Mouse (Mus musculus): ENCODE measurements at regions not wholly inside any gene's neighbourhood (a gene's known extent, or its start where the extent isn't known, plus 50 kb on each side); places are given as distances from the start of the nearest gene placed in this dataset.

GRCm38 (mm10) chr5:101520935-101521655, 143.7 kb downstream of the Nkx6-1 start:
- Histone ChIP-seq H3K27ac (ENCODE audit: low read depth, low read length) (no peak overlapping the region), H3K4me3 (ENCODE audit: low read depth, low read length) (no peak overlapping the region), H3K27me3 (ENCODE audit: control insufficient read depth, insufficient read depth, low read length) (peaks cover 62% of the 10 kb centered on the region), H3K36me3 (ENCODE audit: control insufficient read depth, insufficient read depth, low read length) (no peaks in the 10 kb centered on the region), H3K4me1 (ENCODE audit: control insufficient read depth, insufficient read depth, low read length) (peaks cover 5% of the 10 kb centered on the region; the same call in 1 of the 2 replicates), H3K4me2 (ENCODE audit: low read depth, low read length) (no peak overlapping the region), H3K9ac (replicated peaks; ENCODE audit: low read depth, low read length) (no peak overlapping the region), H3K9me3 (ENCODE audit: control insufficient read depth, low read length) (no peaks in the 10 kb centered on the region)
- WGBS = 12% methylated on average over 9 of the region's 9 CpGs
- ATAC-seq (ENCODE audit: low read depth) = peak; percentile 57

- ATAC-seq (ENCODE audit: low read depth) = no peak
- no peak overlapping the region for H3K4me3 ChIP-seq (ENCODE audit: low read depth, low read length)
Measured at GRCm38 (mm10) chr5:101518791-101519547, 145.8 kb downstream of the Nkx6-1 start.

GRCm38 (mm10) chr5:101497698-101498048, 167.1 kb downstream of the Nkx6-1 start:
- peak; percentile 31; the same call in 1 of the 2 replicates for ATAC-seq (ENCODE audit: low read depth)
- Histone ChIP-seq H3K27ac (ENCODE audit: low read depth, low read length) (no peak overlapping the region), H3K9ac (replicated peaks; ENCODE audit: low read depth, low read length) (no peak overlapping the region), H3K36me3 (ENCODE audit: control insufficient read depth, insufficient read depth, low read length) (no peaks in the 10 kb centered on the region), H3K4me1 (ENCODE audit: control insufficient read depth, insufficient read depth, low read length) (peaks cover 5% of the 10 kb centered on the region; the same call in 1 of the 2 replicates), H3K9me3 (ENCODE audit: control insufficient read depth, low read length) (no peaks in the 10 kb centered on the region), H3K4me3 (ENCODE audit: low read depth, low read length) (no peak overlapping the region), H3K27me3 (ENCODE audit: control insufficient read depth, insufficient read depth, low read length) (peaks cover 13% of the 10 kb centered on the region), H3K4me2 (ENCODE audit: low read depth, low read length) (no peak overlapping the region)
- WGBS = 78% methylated on average over 14 of the region's 14 CpGs

More at GRCm38 (mm10) chr5:101518791-101519547, 145.8 kb downstream of the Nkx6-1 start:
- Histone ChIP-seq H3K36me3 (ENCODE audit: control insufficient read depth, insufficient read depth, low read length) (no peaks in the 10 kb centered on the region), H3K4me1 (ENCODE audit: control insufficient read depth, insufficient read depth, low read length) (peaks cover 5% of the 10 kb centered on the region; the same call in 1 of the 2 replicates), H3K27me3 (ENCODE audit: control insufficient read depth, insufficient read depth, low read length) (peaks cover 57% of the 10 kb centered on the region), H3K27ac (ENCODE audit: low read depth, low read length) (no peak overlapping the region), H3K9me3 (ENCODE audit: control insufficient read depth, low read length) (no peaks in the 10 kb centered on the region), H3K9ac (replicated peaks; ENCODE audit: low read depth, low read length) (no peak overlapping the region), H3K4me2 (ENCODE audit: low read depth, low read length) (no peak overlapping the region)
- WGBS = 20% methylated on average over 14 of the region's 14 CpGs

- WGBS = 21% methylated on average over 16 of the region's 16 CpGs
- H3K27ac ChIP-seq (ENCODE audit: low read depth, low read length) = no peak overlapping the region
- H3K36me3 ChIP-seq (ENCODE audit: control insufficient read depth, insufficient read depth, low read length) = no peaks in the 10 kb centered on the region
- H3K9me3 ChIP-seq (ENCODE audit: control insufficient read depth, low read length) = no peaks in the 10 kb centered on the region
- no peak overlapping the region for H3K4me2 ChIP-seq (ENCODE audit: low read depth, low read length)
- H3K4me1 ChIP-seq (ENCODE audit: control insufficient read depth, insufficient read depth, low read length) = peaks cover 5% of the 10 kb centered on the region; the same call in 1 of the 2 replicates
- H3K9ac ChIP-seq (replicated peaks; ENCODE audit: low read depth, low read length) = no peak overlapping the region
- H3K4me3 ChIP-seq (ENCODE audit: low read depth, low read length) = no peak overlapping the region
- H3K27me3 ChIP-seq (ENCODE audit: control insufficient read depth, insufficient read depth, low read length) = peaks cover 13% of the 10 kb centered on the region
- peak; percentile 77 for ATAC-seq (ENCODE audit: low read depth)
Measured at GRCm38 (mm10) chr5:101496924-101497697, 167.7 kb downstream of the Nkx6-1 start.

GRCm38 (mm10) chr5:101496161-101496560, 168.6 kb downstream of the Nkx6-1 start:
- WGBS = 95% methylated on average over 9 of the region's 9 CpGs
- no peak for ATAC-seq (ENCODE audit: low read depth)
- peaks cover 10% of the 10 kb centered on the region for H3K27me3 ChIP-seq (ENCODE audit: control insufficient read depth, insufficient read depth, low read length)

GRCm38 (mm10) chr5:101445792-101446191, 219.0 kb downstream of the Nkx6-1 start:
- no peaks in the 10 kb centered on the region for H3K4me1 ChIP-seq (ENCODE audit: control insufficient read depth, insufficient read depth, low read length)
- H3K4me3 ChIP-seq (ENCODE audit: low read depth, low read length) = no peak overlapping the region
- 39% methylated on average over 10 of the region's 10 CpGs for WGBS
- H3K27ac ChIP-seq (ENCODE audit: low read depth, low read length) = no peak overlapping the region
- no peaks in the 10 kb centered on the region for H3K27me3 ChIP-seq (ENCODE audit: control insufficient read depth, insufficient read depth, low read length)
- no peaks in the 10 kb centered on the region for H3K9me3 ChIP-seq (ENCODE audit: control insufficient read depth, low read length)
- no peak for ATAC-seq (ENCODE audit: low read depth)
- no peak overlapping the region for H3K4me2 ChIP-seq (ENCODE audit: low read depth, low read length)
- H3K36me3 ChIP-seq (ENCODE audit: control insufficient read depth, insufficient read depth, low read length) = no peaks in the 10 kb centered on the region
- no peak overlapping the region for H3K9ac ChIP-seq (replicated peaks; ENCODE audit: low read depth, low read length)

More at GRCm38 (mm10) chr5:101496161-101496560, 168.6 kb downstream of the Nkx6-1 start:
- Histone ChIP-seq H3K9ac (replicated peaks; ENCODE audit: low read depth, low read length) (no peak overlapping the region), H3K27ac (ENCODE audit: low read depth, low read length) (no peak overlapping the region), H3K9me3 (ENCODE audit: control insufficient read depth, low read length) (no peaks in the 10 kb centered on the region), H3K4me1 (ENCODE audit: control insufficient read depth, insufficient read depth, low read length) (peaks cover 5% of the 10 kb centered on the region; the same call in 1 of the 2 replicates), H3K4me3 (ENCODE audit: low read depth, low read length) (no peak overlapping the region), H3K4me2 (ENCODE audit: low read depth, low read length) (no peak overlapping the region), H3K36me3 (ENCODE audit: control insufficient read depth, insufficient read depth, low read length) (no peaks in the 10 kb centered on the region)

- Histone ChIP-seq H3K27me3 (ENCODE audit: control insufficient read depth, insufficient read depth, low read length) (no peaks in the 10 kb centered on the region), H3K9me3 (ENCODE audit: control insufficient read depth, low read length) (no peaks in the 10 kb centered on the region), H3K4me2 (ENCODE audit: low read depth, low read length) (no peak overlapping the region), H3K4me1 (ENCODE audit: control insufficient read depth, insufficient read depth, low read length) (no peaks in the 10 kb centered on the region), H3K9ac (replicated peaks; ENCODE audit: low read depth, low read length) (no peak overlapping the region), H3K36me3 (ENCODE audit: control insufficient read depth, insufficient read depth, low read length) (no peaks in the 10 kb centered on the region), H3K4me3 (ENCODE audit: low read depth, low read length) (no peak overlapping the region), H3K27ac (ENCODE audit: low read depth, low read length) (no peak overlapping the region)
- no peak for ATAC-seq (ENCODE audit: low read depth)
- WGBS = 75% methylated on average over 1 of the region's 1 CpGs
Measured at GRCm38 (mm10) chr5:101441782-101442181, 223.0 kb downstream of the Nkx6-1 start.

- Histone ChIP-seq H3K4me1 (ENCODE audit: control insufficient read depth, insufficient read depth, low read length) (no peaks in the 10 kb centered on the region), H3K27me3 (ENCODE audit: control insufficient read depth, insufficient read depth, low read length) (no peaks in the 10 kb centered on the region), H3K4me3 (ENCODE audit: low read depth, low read length) (no peak overlapping the region), H3K36me3 (ENCODE audit: control insufficient read depth, insufficient read depth, low read length) (no peaks in the 10 kb centered on the region), H3K9me3 (ENCODE audit: control insufficient read depth, low read length) (no peaks in the 10 kb centered on the region), H3K4me2 (ENCODE audit: low read depth, low read length) (no peak overlapping the region), H3K27ac (ENCODE audit: low read depth, low read length) (no peak overlapping the region), H3K9ac (replicated peaks; ENCODE audit: low read depth, low read length) (no peak overlapping the region)
- ATAC-seq (ENCODE audit: low read depth) = no peak
- WGBS = 82% methylated on average over 14 of the region's 14 CpGs
Measured at GRCm38 (mm10) chr5:101437666-101438299, 227.0 kb downstream of the Nkx6-1 start.

All from neural tube, embryonic 14.5 days (tissue).